In the genomic region with DNA sequence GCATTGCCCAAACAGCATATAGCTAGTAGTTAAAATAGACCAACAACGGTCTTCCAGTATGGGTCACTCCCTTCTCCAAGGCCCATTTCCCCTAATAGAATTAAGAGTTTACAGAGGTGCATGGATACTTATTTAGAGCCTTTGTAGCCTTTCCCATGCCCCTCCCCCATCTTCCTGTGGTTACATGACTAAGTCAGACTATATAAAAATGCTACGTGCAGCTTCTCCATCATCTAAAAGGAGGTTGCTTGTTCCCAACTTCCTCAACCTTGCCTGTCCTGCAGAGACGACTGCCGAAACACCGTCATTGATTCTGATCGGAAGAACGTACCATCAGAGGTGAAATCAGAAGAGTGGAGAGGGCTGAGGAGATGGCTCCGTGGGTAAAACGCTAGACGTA, we compare ENCODE assay signal across 17 mouse cellular contexts.
DNase-seq lines count a peak whose midpoint lies in the region; ATAC-seq and TF ChIP-seq lines count a peak whose summit lies in the region.
"Had no signal": no experiment of that assay in that cellular context is flagged by ENCODE, and none has a peak within 500 bp of the region (broad histone marks: within the 10 kb centered on the region; RNA-seq: fewer than 3 reads in every experiment).

No protein-coding gene starts in this region.

- H3K27ac ChIP-seq in stomach, embryonic 15.5 days = no peak overlapping the region
- no peak overlapping the region for H3K27ac ChIP-seq in stomach, postnatal 0 days (replicated peaks)
- H3K27ac ChIP-seq in intestine, embryonic 15.5 days = no peak overlapping the region
- no peak overlapping the region for H3K27ac ChIP-seq in small intestine, adult 2 months (ENCODE audit: insufficient read depth, low read depth, low read length)
- no peak overlapping the region for H3K27ac ChIP-seq in midbrain, embryonic 14.5 days (replicated peaks; ENCODE audit: low read depth, low read length)
- H3K27ac ChIP-seq: embryonic facial prominence, embryonic 13.5 days; forebrain, embryonic 12.5 days; heart, adult 2 months; hindbrain, embryonic 15.5 days had no signal

- no peaks in the 10 kb centered on the region for H3K9me3 ChIP-seq in stomach, embryonic 15.5 days
- H3K9me3 ChIP-seq in stomach, postnatal 0 days (ENCODE audit: control insufficient read depth, low read length) = no peaks in the 10 kb centered on the region
- H3K9me3 ChIP-seq in intestine, embryonic 15.5 days = no peaks in the 10 kb centered on the region
- H3K9me3 ChIP-seq in midbrain, embryonic 14.5 days (ENCODE audit: control insufficient read depth, low read length) = no peaks in the 10 kb centered on the region
- H3K9me3 ChIP-seq: embryonic facial prominence, embryonic 13.5 days; forebrain, embryonic 12.5 days; heart, embryonic 12.5 days; hindbrain, embryonic 15.5 days had no signal

- 73% methylated on average over 10 of the region's 10 CpGs for WGBS in stomach, embryonic 15.5 days
- 65% methylated on average over 10 of the region's 10 CpGs for WGBS in stomach, postnatal 0 days
- WGBS in intestine, embryonic 15.5 days = 68% methylated on average over 10 of the region's 10 CpGs
- WGBS in small intestine, adult 2 months = 25% methylated on average over 10 of the region's 10 CpGs
- WGBS in midbrain, embryonic 14.5 days = 95% methylated on average over 10 of the region's 10 CpGs

- no peak for DNase-seq in stomach, postnatal 0 days (ENCODE audit: low spot score)
- no peak for DNase-seq in midbrain, embryonic 14.5 days
- no peak for DNase-seq in lung, postnatal 10 days
- DNase-seq: adrenal gland, adult 8-10 months; adrenal gland, postnatal 36 days; cerebellum, adult 2 months; cerebellum, postnatal 14 days; gastrocnemius, postnatal 10 days; heart, adult 2 months had no signal

- H3K27me3 ChIP-seq in stomach, embryonic 15.5 days (replicated peaks) = no peaks in the 10 kb centered on the region
- H3K27me3 ChIP-seq in stomach, postnatal 0 days (ENCODE audit: control insufficient read depth, insufficient read depth, low read length) = no peaks in the 10 kb centered on the region
- no peaks in the 10 kb centered on the region for H3K27me3 ChIP-seq in intestine, embryonic 15.5 days (replicated peaks)
- H3K27me3 ChIP-seq in small intestine, adult 2 months (ENCODE audit: control insufficient read depth, insufficient read depth, low read length) = peaks cover 2% of the 10 kb centered on the region; the same call in 1 of the 2 replicates
- H3K27me3 ChIP-seq in midbrain, embryonic 14.5 days (ENCODE audit: control insufficient read depth, insufficient read depth, low read length) = no peaks in the 10 kb centered on the region
- H3K27me3 ChIP-seq: embryonic facial prominence, embryonic 13.5 days; forebrain, embryonic 12.5 days; heart, embryonic 12.5 days; hindbrain, embryonic 15.5 days had no signal

- no peak for TF ChIP-seq EP300 in stomach, postnatal 0 days (optimal IDR thresholded peaks at IDR 0.05)

- ATAC-seq in stomach, embryonic 15.5 days (ENCODE audit: insufficient read depth, low FRiP score, low read depth) = no peak
- no peak for ATAC-seq in stomach, postnatal 0 days (ENCODE audit: low FRiP score, low TSS enrichment)
- ATAC-seq in intestine, embryonic 15.5 days = no peak; the same call in 1 of the 2 replicates
- ATAC-seq in midbrain, embryonic 14.5 days (ENCODE audit: low FRiP score, low TSS enrichment) = no peak
- ATAC-seq: forebrain, embryonic 16.5 days had no signal

- no peaks in the 10 kb centered on the region for H3K36me3 ChIP-seq in stomach, embryonic 15.5 days
- no peaks in the 10 kb centered on the region for H3K36me3 ChIP-seq in stomach, postnatal 0 days (ENCODE audit: control insufficient read depth, insufficient read depth, low read length)
- H3K36me3 ChIP-seq in intestine, embryonic 15.5 days = no peaks in the 10 kb centered on the region
- H3K36me3 ChIP-seq in small intestine, adult 2 months (ENCODE audit: control insufficient read depth, insufficient read depth, low read length) = no peaks in the 10 kb centered on the region
- no peaks in the 10 kb centered on the region for H3K36me3 ChIP-seq in midbrain, embryonic 14.5 days (ENCODE audit: control insufficient read depth, insufficient read depth, low read length)
- H3K36me3 ChIP-seq: embryonic facial prominence, embryonic 13.5 days; forebrain, embryonic 12.5 days; heart, embryonic 12.5 days; hindbrain, embryonic 15.5 days had no signal

- no peak overlapping the region for H3K4me3 ChIP-seq in stomach, embryonic 15.5 days (replicated peaks)
- H3K4me3 ChIP-seq in stomach, postnatal 0 days (ENCODE audit: low read depth, low read length) = no peak overlapping the region
- H3K4me3 ChIP-seq in intestine, embryonic 15.5 days (replicated peaks) = no peak overlapping the region
- H3K4me3 ChIP-seq in small intestine, adult 2 months (ENCODE audit: low read depth, low read length) = peak overlapping the region; percentile 6; the same call in 1 of the 2 replicates
- no peak overlapping the region for H3K4me3 ChIP-seq in midbrain, embryonic 14.5 days (replicated peaks; ENCODE audit: low read depth, low read length)
- H3K4me3 ChIP-seq: embryonic facial prominence, embryonic 13.5 days; forebrain, embryonic 12.5 days; heart, adult 2 months; heart, embryonic 12.5 days; hindbrain, embryonic 15.5 days had no signal

- TF ChIP-seq POLR2A in small intestine, adult 2 months (IDR thresholded peaks at IDR 0.05; ENCODE audit: low read depth, low read length) = no peak

- no peaks in the 10 kb centered on the region for H3K4me1 ChIP-seq in stomach, embryonic 15.5 days
- no peaks in the 10 kb centered on the region for H3K4me1 ChIP-seq in stomach, postnatal 0 days (replicated peaks; ENCODE audit: control insufficient read depth, insufficient read depth)
- H3K4me1 ChIP-seq in intestine, embryonic 15.5 days (replicated peaks) = no peaks in the 10 kb centered on the region
- H3K4me1 ChIP-seq in small intestine, adult 2 months (ENCODE audit: control insufficient read depth, insufficient read depth, insufficient read length, low read length) = no peaks in the 10 kb centered on the region
- no peaks in the 10 kb centered on the region for H3K4me1 ChIP-seq in midbrain, embryonic 14.5 days (ENCODE audit: control insufficient read depth, insufficient read depth, low read length)
- H3K4me1 ChIP-seq: embryonic facial prominence, embryonic 13.5 days; forebrain, embryonic 12.5 days; heart, embryonic 12.5 days; hindbrain, embryonic 15.5 days had no signal

- H3K4me2 ChIP-seq in stomach, embryonic 15.5 days = peak overlapping the region; percentile 26; the same call in 1 of the 2 replicates
- H3K4me2 ChIP-seq in stomach, postnatal 0 days (replicated peaks; ENCODE audit: low read depth) = no peak overlapping the region
- H3K4me2 ChIP-seq in intestine, embryonic 15.5 days (replicated peaks) = peak overlapping the region; percentile 43
- H3K4me2 ChIP-seq in midbrain, embryonic 14.5 days (ENCODE audit: low read length) = no peak overlapping the region
- H3K4me2 ChIP-seq: embryonic facial prominence, embryonic 13.5 days; forebrain, embryonic 12.5 days; heart, embryonic 12.5 days; hindbrain, embryonic 15.5 days had no signal

- H3K9ac ChIP-seq in stomach, embryonic 15.5 days = no peak overlapping the region
- H3K9ac ChIP-seq in stomach, postnatal 0 days (ENCODE audit: low read length) = no peak overlapping the region
- no peak overlapping the region for H3K9ac ChIP-seq in intestine, embryonic 15.5 days
- H3K9ac ChIP-seq in midbrain, embryonic 14.5 days (replicated peaks; ENCODE audit: low read length) = no peak overlapping the region
- H3K9ac ChIP-seq: embryonic facial prominence, embryonic 13.5 days; forebrain, embryonic 12.5 days; heart, embryonic 12.5 days; hindbrain, embryonic 15.5 days had no signal

- TF ChIP-seq CTCF in stomach, postnatal 0 days (IDR thresholded peaks at IDR 0.05; ENCODE audit: low read depth) = no peak
- no peak for TF ChIP-seq CTCF in small intestine, adult 2 months (IDR thresholded peaks at IDR 0.05; ENCODE audit: extremely low read depth, insufficient read length, insufficient replicate concordance, low read depth, low read length)

Comparison
In these comparisons a context has a peak if more than half of its experiments do, and no peak if none do; other contexts are left out.
1. H3K4me2 ChIP-seq: peak in stomach, embryonic 15.5 days (single experiment) and intestine, embryonic 15.5 days (single experiment); none in stomach, postnatal 0 days (single experiment) and midbrain, embryonic 14.5 days (single experiment).